22 mouse cellular contexts compared by ENCODE assay signal in genomic region chr3:52608086-52608426, GRCm38 (mm10).
A peak's percentile ranks its signal among the peaks of the same experiment; 100 is the strongest.
DNase-seq lines count a peak whose midpoint lies in the region; TF ChIP-seq lines count a peak whose summit lies in the region.
"Had no signal": no experiment of that assay in that cellular context is flagged by ENCODE, and none has a peak within 500 bp of the region (broad histone marks: within the 10 kb centered on the region; RNA-seq: fewer than 3 reads in every experiment).

No protein-coding gene starts in this region.

- H3K36me3 ChIP-seq in C2C12 (ENCODE audit: control insufficient read depth, insufficient read depth): no peaks in the 10 kb centered on the region
- no peaks in the 10 kb centered on the region for H3K36me3 ChIP-seq in myocyte (ENCODE audit: control insufficient read depth, insufficient read depth)
- no peaks in the 10 kb centered on the region for H3K36me3 ChIP-seq in limb, embryonic 10.5 days
- H3K36me3 ChIP-seq: G1E had no signal

- no peaks in the 10 kb centered on the region for H3K27me3 ChIP-seq in C2C12 (ENCODE audit: control insufficient read depth, insufficient read depth, insufficient read length)
- no peaks in the 10 kb centered on the region for H3K27me3 ChIP-seq in myocyte (ENCODE audit: control insufficient read depth, insufficient read depth, insufficient read length)
- no peaks in the 10 kb centered on the region for H3K27me3 ChIP-seq in limb, embryonic 10.5 days (ENCODE audit: low read depth, poor library complexity, severe bottlenecking)
- H3K27me3 ChIP-seq: CH12.LX, Patski had no signal

- 91% methylated on average over 5 of the region's 5 CpGs for WGBS in limb, embryonic 10.5 days

- peak overlapping the region; percentile 6; the same call in 1 of the 2 replicates for H3K27ac ChIP-seq in gastrocnemius, adult 2 months
- no peak overlapping the region for H3K27ac ChIP-seq in limb, embryonic 10.5 days

- H3K79me3 ChIP-seq in C2C12 (ENCODE audit: low read depth): no peaks in the 10 kb centered on the region

- H3K4me2 ChIP-seq in myocyte (ENCODE audit: low read depth): peak overlapping the region; percentile 63

- no peak for DNase-seq in gastrocnemius, adult 2 months
- no peak for DNase-seq in gastrocnemius, postnatal 36 days
- DNase-seq in 416B (ENCODE audit: low read depth): peak; percentile 53
- no peak for DNase-seq in limb, embryonic 10.5 days (ENCODE audit: low spot score)
- DNase-seq in cerebellum, adult 18-20 months: no peak
- no peak for DNase-seq in kidney, postnatal 10 days
- DNase-seq: adrenal gland, adult 2 months; adrenal gland, adult 8-10 months; adrenal gland, postnatal 10 days; adrenal gland, postnatal 14 days; adrenal gland, postnatal 25 days; adrenal gland, postnatal 36 days; B cell, adult 2 months; cerebellum, adult 11 months; cerebellum, adult 11-12 months; cerebellum, adult 2 months; cerebellum, adult 8-10 months had no signal

- no peak for TF ChIP-seq CTCF in gastrocnemius, adult 2 months (IDR thresholded peaks at IDR 0.05)
- no peak for TF ChIP-seq CTCF in C2C12 (IDR thresholded peaks at IDR 0.05; ENCODE audit: control insufficient read depth, insufficient read depth, insufficient read length)

- H3ac ChIP-seq in C2C12 (ENCODE audit: control insufficient read depth, insufficient read length, low read depth) (no peak overlapping the region), myocyte (ENCODE audit: control insufficient read depth, insufficient read length) (no peak overlapping the region)

- H3K79me2 ChIP-seq in C2C12 (ENCODE audit: control insufficient read depth, insufficient read depth) (no peaks in the 10 kb centered on the region), myocyte (ENCODE audit: control insufficient read depth, insufficient read depth) (no peaks in the 10 kb centered on the region)

- intact Hi-C loops in gastrocnemius, adult 2 months (cut with DNase I): loop anchor here (5.0 kb wide), 2 partner anchors 34 to 149 kb away; no protein-coding TSS in a partner anchor
- intact Hi-C loops in gastrocnemius, postnatal 36 days (cut with DNase I): no loop called here

- H3K9me3 ChIP-seq in limb, embryonic 10.5 days (replicated peaks): no peaks in the 10 kb centered on the region

- TF ChIP-seq POLR2A in myocyte (IDR thresholded peaks at IDR 0.05; ENCODE audit: insufficient read length, low read depth): no peak

- H3K4me1 ChIP-seq in limb, embryonic 10.5 days: peaks cover 16% of the 10 kb centered on the region

- H3K4me3 ChIP-seq in gastrocnemius, adult 2 months: no peak overlapping the region
- H3K4me3 ChIP-seq in C2C12 (ENCODE audit: insufficient read depth, poor library complexity, severe bottlenecking) (no peak overlapping the region), myocyte (no peak overlapping the region)
- H3K4me3 ChIP-seq in limb, embryonic 10.5 days: no peak overlapping the region

TF ChIP-seq in C2C12, 6 proteins besides CTCF, POLR2A, EP300 and RAD21:
- TF ChIP-seq CEBPB (IDR thresholded peaks at IDR 0.05; ENCODE audit: low read depth) (peak; percentile 51), MYOD1 (IDR thresholded peaks at IDR 0.05; ENCODE audit: control insufficient read depth, insufficient read length, low read depth) (no peak)
TF ChIP-seq in C2C12: peak in this region for 1.

TF ChIP-seq in myocyte, 11 proteins besides CTCF, POLR2A, EP300 and RAD21:
- TF ChIP-seq CEBPB (IDR thresholded peaks at IDR 0.05; ENCODE audit: insufficient read depth, poor library complexity, severe bottlenecking) (peak; percentile 59; the same call in 1 of the 2 replicates), USF1 (IDR thresholded peaks at IDR 0.05; ENCODE audit: low read depth) (no peak), POLR2AphosphoS2 (IDR thresholded peaks at IDR 0.05; ENCODE audit: insufficient read length, low read depth) (no peak)
TF ChIP-seq in myocyte: peak in this region for 1.
